Mouse (Mus musculus) lung, postnatal 0 days (tissue): Measurements from ENCODE around the gene Abca1.

Experiments used
- CTCF ChIP-seq: IDR thresholded peaks from 2 replicates; pipeline ENCODE4 v1.5.1; 2016; ENCODE audit warnings: antibody characterized with exemption, mild to moderate bottlenecking
- EP300 ChIP-seq: IDR thresholded peaks from 2 replicates; pipeline ENCODE4 v1.6.1; 2016; ENCODE audit warnings: antibody characterized with exemption, mild to moderate bottlenecking, control low read depth

- TF ChIP-seq CTCF = no peak
- no peak for TF ChIP-seq EP300
These were observed 34.7 kb downstream of the Abca1 start for GRCm38 (mm10) chr4:53124837-53125490.
